Mouse (Mus musculus) liver (tissue): ENCODE measurements at regions not wholly inside any gene's neighbourhood (a gene's known extent, or its start where the extent isn't known, plus 50 kb on each side); places are given as distances from the start of the nearest gene placed in this dataset.
"Not testable (repeated sequence)": the region's sequence is repeated elsewhere in the genome, so short reads cannot be mapped to it uniquely, and the experiment has no call there.

ENCODE experiments used
- DNase-seq: peaks from one replicate; pipeline ENCODE4 v3.0.0-alpha.2; 2020; ENCODE audit warnings: mixed read lengths

DNA sequence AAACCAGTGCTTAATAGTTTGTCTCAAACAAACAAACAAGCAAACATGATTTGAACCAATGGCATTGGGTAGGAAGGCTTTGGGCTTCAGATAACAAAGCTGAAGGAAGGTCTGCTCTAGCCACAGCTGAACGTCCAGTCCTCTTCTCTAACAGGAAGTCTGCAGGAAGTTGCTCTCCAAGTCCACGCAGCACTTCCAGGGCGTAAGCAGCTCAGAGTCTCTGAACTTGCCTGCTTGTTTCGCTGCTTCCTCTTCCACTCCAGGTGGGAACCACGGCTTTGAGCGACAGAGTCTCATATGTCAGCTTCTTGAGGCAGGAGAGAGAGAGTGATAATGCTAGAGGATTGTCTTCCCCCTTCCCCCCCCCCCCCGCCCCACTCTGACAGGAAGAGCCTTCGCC lies 123.6 kb downstream of the Tnfrsf21 start:
- no peak for DNase-seq

DNA sequence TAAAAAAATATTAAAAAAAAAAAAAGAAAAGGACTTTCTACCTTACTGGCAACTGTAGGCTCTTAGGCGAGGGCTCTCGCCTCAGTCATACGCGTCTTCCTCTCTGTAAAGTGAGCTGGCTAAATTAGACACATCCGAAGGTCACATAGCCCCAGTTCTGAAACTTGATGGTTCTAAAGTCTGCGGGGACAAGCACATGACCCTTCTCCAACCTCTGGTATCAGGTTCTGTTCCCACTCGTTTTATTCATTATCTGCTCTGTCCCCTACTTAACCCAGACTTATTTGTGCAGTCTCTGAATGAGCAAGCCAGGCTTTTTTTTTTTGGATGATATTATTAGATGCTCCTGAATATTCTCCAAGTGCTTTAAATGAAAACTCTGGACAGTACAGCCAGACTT lies 125.4 kb downstream of the Tnfrsf21 start:
- DNase-seq = no peak

DNA sequence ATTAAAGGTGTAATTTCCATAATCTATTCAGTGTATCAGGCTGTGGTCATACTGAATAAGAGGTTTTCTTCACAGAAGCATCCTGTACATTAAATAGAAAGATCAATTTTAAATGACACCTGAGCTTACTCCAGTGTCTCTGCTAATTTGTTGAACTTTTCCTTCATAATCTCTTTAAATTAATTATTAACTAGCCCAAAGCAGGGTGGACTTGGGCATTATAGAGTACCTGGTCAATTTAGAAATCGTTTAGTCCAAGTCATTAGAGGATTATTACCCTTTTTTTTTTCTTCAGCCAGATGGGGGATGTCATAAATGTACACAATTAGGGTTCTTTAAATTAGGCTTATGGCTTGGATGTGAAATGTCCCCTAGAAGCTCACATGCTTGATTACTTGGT lies 124.4 kb upstream of the Adgrf1 start:
- DNase-seq = no peak

DNA sequence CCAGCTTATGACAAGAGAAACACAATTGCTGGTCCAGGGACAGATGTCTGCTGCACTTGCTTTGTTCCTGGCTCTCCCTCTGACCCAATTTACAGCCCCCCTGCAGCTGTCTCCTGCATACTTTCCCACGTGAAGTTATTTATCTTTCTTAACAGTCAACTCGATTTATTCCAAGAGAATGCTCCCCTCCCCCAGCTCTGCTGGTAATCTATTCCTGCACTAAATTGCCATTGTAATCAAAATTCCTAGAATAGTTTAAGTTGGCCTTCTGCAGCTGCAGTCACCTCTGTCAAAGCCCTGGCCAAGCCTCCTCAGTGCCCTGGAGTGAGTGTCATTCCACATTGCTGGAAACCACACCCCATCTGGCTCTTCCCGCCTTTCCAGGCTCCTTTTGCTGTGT lies 122.2 kb upstream of the Adgrf1 start:
- no peak for DNase-seq

DNA sequence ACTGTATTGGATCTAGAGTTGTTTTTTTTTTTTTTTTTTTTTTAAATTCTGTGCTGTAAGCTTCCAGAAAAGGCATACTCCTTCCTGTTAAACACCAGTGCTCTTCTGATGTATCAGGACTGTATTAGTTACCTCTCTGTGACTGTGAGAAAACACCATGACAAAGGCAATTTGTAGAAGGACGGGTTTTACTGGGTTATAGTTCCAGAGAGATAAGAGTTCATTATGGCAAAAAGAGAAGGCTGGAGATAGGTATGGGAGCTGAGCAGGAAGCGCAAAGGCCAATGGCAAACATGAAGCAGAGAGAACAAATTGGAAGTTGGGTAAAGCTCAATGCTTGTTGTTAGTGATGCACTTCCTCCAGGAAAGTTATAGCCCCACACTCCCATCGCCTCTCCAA lies 117.5 kb upstream of the Adgrf1 start:
- no peak for DNase-seq

DNA sequence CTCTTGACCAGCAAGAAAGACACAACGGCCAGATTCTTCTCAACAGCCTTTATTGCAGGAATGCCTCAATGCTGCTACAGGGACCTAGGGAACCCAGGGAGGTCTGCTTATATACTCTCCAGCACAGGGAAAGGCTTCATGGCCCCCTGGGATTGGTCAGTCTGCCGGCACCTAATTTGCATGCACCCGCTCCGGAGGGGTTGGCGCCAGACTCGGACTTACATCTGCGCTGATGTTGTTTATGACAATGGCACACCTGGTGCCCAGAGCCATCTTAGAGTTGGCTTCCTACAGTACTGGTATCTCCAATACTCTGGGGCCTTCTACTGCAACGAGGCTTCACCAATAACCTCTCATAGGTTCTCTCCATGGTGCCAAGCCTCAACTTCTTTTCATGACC lies 114.9 kb upstream of the Adgrf1 start:
- not testable (repeated sequence) for DNase-seq

DNA sequence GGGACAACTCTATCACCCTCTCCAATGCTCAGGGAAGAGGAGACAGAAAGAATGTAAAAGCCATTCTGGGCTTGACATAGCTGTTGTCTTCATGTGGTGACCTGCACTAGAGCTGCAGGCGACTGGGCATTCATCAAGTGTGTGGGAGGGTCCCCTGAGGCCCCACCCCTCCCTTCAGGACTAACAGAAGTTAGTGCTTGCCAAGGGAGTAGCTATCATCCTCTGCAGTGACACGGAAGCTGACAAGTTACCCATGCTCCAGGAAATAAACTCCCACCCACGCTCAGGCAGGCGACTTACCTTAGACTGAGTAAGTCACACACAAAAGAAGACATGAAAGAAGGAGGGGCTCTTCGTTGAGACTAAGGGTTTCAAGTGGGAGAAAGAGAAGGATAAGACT lies 114.0 kb upstream of the Adgrf1 start:
- DNase-seq = no peak

DNA sequence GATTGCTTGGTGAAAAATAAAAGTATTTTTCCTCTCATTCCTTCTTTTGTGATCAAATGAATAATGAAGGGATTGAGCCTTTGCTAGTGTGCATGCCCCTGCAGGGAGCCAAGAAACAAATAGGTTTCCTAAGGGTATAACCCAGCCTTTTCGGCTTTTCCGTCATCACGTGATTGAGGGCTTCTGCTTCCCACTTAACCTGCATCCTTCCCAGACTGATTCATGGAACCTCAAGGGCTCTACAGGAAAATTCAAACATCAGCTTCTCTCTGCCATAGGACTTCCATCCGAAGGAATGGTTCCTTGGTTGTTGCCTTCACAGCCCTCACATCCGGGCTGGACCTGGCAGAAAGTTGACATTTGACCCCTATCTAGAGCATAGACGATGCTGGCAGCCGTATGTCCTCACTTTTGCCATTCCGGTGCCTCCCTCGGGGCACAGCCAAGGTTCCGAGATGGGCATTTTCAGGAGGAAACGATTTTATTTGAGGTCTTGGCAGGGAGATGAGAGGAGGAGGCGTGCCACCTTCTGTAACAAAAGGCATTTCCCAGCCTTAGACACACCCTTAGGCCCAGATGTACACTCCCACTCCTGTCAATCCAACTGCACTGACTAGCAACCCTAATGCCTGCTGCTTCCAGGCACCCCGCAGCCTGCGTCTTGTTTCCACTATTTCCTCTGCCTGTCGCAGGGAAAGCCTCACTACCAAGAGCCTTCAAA lies 112.2 kb upstream of the Adgrf1 start:
- no peak for DNase-seq

DNA sequence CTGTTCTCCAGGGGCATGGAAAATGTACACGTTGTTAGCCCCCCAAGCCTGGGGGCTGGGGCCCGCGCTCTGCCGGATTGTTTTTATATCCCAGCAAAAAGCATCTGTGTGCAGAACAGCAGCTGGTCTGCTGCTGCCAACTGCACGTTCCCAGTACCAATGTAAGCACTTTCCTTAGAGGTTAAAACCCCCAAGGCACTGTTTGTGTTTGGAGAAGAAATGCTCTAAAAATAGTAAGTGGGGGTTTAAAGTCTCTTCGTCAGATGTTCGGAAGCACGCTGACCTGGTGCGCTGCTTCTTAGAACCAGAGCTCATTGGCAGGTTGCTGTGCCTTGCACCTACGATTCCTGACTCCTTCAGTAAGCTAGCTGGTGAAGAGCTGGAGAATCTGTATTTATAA lies 111.4 kb upstream of the Adgrf1 start:
- no peak for DNase-seq

DNA sequence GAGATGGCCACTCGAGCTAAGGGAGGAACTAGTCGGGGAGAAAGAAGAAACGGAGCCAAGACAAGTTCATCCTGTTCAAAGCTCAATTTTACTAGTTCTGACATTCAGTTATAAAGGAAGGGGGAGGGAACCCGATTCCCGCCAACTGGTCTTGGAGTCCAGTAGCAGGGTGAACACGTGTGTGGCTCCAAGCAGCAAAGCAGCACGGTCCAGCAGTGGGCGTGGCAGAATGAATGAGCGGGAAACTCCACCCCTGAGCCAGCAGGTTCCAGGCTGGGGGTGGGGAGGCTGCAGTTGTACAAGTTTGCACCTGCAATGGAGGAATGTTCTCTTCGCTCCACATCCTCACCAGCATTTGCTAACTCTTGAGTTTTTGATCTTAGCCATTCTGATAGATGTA lies 108.8 kb upstream of the Adgrf1 start:
- DNase-seq = peak; percentile 29

DNA sequence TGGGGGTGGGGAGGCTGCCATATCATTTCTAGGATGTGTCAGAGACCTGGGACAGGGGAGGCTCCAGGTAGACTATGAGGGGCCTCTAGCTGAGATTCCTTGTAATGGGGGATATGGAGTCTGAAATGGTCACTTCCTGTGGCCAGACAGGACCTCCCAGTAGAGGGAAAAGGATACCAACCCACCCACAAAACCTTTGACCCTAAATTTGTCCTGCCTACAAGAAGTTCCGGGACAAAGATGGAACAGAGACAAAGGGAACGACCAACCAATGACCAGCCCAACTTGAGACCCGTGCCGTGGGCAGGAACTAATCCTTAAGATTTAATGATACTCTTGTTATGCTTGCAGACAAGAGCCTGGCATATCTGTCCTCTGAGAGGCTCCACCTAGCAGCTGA lies 107.0 kb upstream of the Adgrf1 start:
- DNase-seq = no peak

DNA sequence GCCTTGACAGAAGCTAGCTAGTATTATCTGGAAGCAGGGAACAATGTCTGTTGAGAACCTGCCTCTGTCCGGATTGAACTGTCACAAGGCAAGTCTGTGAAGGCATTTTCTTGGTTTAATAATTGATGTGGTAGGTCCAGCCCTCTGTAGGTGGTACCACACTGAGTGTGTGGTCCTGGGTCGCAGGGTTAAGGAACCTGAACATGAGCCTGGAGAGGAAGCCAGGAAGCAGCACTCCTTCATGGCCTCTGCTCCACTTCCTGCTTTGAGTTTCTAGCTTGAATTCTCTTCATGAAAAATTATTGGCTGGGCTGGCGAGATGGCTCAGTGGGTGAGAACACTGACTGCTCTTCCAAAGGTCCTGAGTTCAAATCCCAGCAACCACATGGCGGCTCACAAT lies 104.0 kb upstream of the Adgrf1 start:
- DNase-seq = no peak

DNA sequence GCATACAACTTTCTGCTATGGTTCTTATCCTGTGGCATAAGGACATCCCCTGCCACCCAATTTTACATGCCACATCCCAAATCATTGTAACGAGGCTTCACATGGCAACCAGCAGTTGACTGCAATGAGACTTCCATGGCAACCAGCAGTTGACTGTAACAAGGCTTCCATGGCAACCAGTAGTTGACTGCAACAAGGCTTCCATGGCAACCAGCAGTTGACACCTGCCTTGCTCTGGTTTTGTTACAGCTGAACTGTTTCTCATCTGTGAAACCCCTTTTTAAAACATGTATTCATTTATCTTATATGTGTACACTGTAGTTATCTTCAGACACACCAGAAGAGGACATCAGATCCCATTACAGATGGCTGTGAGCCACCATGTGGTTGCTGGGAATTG lies 100.7 kb upstream of the Adgrf1 start:
- DNase-seq = no peak

DNA sequence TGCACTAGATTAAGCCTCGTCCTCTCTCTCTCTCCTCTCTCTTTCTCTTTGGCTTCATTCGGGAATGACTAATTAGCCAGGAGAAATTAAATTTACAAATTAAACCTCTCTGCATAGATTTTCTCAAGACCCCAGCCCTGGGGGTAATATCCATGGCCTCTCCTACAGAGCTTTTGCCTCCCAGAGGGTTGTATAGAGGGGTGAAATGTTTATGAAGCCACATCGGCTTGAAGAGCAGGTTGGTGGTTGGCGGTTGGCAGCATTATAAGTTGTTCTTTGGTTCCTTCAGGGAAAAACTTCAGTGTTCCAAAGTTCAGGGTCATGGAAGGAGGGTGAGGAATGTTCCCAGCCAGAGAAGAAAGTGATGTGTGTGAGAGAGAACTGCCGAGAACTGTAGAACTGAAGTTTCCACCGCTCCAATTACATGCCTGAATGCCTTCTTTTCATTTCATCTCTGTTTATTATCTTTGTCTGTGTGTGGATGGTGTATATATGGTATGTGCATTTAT lies 97.4 kb upstream of the Adgrf1 start:
- no peak for DNase-seq

DNA sequence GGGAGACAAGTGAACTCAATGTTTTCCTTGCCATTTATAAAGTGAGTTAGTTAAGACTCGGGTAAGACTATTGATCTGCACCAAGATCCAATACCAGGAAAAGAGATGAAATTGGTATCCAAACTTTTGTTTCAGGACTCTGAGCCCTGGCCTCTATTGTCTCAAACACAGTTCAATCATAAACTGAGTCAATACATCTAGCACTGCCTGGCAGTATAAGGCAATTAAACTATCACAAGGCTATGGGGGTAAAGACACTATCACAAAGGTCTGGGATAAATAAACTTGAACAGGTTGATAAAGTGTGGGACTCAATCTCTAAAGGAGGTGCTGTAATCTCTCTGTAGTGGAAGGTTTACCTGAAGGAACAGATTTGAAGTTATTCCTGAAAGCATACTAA lies 95.3 kb upstream of the Adgrf1 start:
- no peak for DNase-seq

DNA sequence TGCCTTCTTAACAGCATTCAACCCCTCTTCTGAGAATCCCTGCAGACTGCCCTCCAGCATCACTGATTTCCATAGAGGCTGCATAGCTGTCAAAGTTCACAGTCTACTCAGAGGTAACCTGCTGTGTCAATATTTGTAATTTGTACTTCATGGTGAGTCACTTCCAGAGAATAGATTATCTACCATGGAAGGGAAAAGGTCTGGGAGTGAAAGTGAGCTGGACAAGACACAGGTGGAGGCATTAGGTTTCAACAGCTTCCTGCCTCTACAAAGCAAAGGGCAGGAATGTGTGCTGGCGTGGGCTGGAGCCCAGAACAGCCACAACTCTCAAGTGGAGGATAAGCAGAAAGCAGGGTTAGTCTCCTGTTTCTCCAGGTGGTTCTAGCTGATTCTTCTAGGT lies 92.9 kb upstream of the Adgrf1 start:
- DNase-seq = no peak

DNA sequence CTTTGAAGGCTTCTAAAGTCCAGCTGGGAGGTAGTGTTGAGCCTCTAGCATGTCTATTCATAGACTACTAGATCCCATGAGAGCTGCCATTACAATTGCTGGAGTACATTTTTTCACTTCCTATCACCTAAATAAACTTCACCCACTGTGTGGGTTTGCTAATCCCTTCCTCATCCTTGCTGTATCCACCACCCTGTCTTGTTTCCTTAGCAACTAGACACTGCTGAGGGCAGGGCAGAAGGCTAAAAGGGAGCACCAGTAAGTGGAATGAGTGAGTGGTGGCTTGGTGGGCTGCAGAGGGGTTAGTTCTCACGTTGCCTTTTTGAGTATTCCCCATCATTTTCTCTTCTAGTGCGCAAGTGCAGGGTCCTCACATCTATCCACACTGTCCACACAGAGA lies 80.1 kb upstream of the Adgrf1 start:
- no peak for DNase-seq

DNA sequence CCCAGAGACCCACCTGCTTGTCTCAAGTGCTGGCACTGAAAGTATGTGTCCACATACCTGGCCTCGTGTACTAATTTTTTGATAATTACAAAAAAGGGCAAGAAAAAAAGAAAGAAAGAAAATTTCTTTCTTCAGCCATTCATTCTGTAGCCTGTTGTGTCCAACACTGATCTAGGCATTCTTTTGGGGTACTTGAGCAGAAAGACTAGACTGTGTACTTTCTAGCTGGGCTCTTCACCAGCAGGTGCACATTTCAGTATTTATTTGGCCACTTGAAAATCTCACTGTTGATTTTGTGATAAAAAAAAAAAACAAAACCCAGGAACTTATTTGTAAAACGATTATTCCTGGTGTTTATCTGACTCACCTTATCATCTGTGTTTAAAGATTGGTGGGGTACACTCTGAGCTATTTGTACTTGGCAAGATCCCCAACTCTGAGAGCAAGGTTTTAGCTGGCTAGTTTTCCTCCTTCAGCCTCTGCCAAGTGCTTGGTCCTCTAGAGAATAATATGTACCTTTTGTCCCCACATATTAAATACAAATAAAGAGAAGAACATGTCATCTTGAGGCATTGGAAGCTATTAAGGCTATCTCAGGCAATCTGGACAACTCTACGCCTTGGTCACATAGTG lies 79.2 kb upstream of the Adgrf1 start:
- DNase-seq = no peak

DNA sequence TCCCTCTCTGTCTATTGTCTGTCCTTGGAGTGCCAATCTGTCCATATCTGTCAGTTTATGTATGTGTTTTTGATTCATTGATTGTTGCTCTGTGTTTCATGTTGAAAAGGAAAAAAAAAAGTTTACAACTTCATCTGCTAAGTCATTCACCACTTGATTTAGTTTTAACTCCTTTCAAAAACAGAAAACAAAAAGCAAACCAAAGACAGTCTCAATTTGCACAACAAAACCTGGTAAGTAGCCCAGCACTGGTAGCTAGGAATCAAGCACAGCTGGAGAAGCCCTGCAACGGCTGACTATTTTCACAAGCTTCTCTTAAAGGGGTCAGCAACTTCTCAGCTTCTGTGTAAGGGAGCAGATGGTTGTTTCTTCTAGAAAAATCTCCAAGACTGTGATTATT lies 72.9 kb upstream of the Adgrf1 start:
- DNase-seq = no peak

DNA sequence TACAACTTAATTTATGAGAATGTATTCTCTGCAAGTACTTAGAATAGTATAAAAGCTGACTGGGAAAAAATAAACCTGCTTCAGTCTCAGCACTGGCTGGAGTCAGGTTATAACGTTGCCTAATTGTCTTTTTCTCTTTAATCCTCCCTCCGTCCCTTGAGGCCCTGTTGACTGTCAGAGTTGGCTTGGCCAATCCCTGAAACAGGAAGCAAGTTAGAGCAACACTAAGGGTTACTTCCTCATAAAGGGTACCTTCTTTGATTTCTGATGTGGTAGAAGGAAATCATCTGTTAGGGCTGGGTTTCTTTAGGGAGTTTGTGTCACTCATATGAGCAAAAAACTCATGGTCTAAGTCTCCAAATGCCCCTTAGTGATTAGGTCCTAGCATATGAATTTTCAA lies 69.3 kb upstream of the Adgrf1 start:
- no peak for DNase-seq

DNA sequence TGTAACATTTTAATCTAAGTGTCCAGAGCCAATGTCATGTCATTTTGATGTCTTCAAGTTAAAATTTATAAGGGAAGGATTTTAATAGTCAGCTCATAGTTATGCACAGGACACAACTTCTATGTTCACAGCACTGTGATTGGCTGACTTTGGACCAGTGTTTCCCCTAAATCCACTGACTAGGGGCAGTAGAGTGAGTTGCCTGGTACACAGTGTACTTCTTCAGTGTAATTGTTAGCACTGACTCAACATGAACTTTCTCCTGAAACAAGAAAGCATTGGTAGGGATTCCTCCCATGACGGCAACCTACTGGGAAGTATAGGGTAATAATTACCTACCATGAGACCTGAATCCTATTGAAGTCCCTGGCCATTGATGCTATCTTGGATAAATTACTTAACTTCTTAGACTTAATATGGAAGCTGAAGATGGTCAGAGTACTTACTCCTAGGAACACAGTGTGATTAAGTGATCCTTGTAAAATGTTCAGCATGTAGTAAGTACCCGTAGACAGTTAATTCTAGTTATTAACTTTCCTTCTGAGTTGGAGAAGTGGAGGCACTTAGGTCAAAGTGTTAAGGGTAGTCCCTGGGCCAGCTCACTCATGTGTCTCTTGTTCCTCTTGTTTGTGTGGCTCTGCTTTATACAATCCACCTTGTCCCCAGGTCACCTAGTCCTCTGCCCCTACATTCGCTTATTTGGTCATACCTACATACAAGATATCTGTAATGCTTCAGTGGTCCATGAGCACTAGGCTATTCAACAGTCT lies 63.2 kb upstream of the Adgrf1 start:
- no peak for DNase-seq

DNA sequence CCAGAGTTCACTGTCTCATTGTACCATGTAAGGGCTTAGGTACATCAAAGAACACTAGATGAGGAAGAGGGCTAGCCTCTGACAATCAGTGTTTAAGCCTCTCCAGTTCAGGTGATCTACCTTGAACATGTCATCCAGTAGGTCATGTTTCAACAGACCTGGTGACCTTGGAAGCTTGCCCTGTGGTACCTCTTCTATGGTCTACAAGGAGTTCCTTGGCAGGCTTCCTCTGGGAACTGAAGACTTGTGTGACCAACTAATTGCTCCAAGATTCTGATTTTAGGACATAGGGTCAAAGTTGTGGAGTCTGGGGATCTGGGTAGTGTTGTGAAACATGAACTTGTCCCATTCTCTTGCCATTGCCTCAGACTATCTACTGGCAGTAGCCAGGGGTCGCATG lies 60.4 kb upstream of the Adgrf1 start:
- no peak for DNase-seq

DNA sequence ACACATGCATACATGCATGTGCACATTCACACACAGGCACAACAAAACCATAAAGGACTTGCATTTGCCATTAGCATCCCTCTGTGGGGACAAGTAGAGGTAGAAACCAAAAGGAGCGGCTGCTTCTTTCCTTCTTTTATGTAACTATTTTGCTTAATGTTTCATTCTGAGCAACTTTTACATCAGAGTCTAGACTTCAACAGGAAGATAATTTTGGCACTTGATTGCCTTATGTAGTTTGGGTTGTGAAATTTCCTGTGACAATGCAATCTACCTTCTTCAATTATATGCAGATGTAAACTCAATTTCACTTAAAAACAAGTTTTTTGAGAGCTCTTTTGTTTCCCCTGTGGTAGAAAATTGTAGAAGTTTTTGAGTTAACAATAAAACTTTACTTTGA lies 56.1 kb upstream of the Adgrf1 start:
- no peak for DNase-seq

DNA sequence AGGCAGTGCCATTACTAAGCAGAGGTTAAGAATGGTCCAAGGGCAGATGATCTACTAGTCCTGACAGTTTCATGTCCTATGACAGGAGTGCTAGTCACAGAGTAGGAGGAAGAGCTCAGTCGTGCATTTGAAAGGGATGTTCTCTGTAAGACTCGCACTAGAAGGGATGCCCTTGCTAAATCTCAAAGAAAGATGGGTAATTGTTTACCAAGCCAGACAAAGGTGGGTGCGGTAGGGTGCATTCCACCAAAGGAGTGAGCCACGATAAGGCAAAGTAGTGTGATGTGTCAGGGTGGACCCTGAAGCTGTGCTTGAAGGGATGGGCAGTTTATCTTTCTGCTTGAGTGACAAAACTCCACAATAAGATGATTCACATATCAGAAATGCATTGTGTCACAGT lies 50.5 kb upstream of the Adgrf1 start:
- no peak for DNase-seq
